Mouse (Mus musculus) forebrain, embryonic 14.5 days (tissue): ENCODE measurements around the gene Pdk4. TPM values are rescaled to one million over a fixed set of nuclear protein-coding genes. Genes with fewer than 3 reads are reported as not detected.

Experiments
- ATAC-seq: fragments of 200-750 bp; cut with Nextera tagmentation; 2 replicates; pipeline ENCODE4 v1.8.0; 2017; ENCODE audit warnings: mild to moderate bottlenecking, moderate library complexity
- DNase-seq: peaks from one replicate; pipeline ENCODE4 v3.0.0-alpha.2; 2015; ENCODE audit warnings: low spot score
- H3K27ac ChIP-seq: fragments of 300-500 bp; sonication (generic); 2 replicates; pipeline ENCODE4 v1.5.1; 2014; ENCODE audit warnings: low read depth, mild to moderate bottlenecking, control low read depth, low read length, moderate library complexity
- H3K27me3 ChIP-seq: fragments of 300-500 bp; sonication (generic); replicated peaks from 2 replicates; pipeline ENCODE4 v1.6.1; 2014; ENCODE audit warnings: low read length, control low read depth, mixed read lengths; ENCODE audit not compliant: control insufficient read depth, insufficient read depth
- H3K36me3 ChIP-seq: fragments of 300-500 bp; sonication (generic); 2 replicates; pipeline ENCODE4 v1.6.1; 2014; ENCODE audit warnings: low read length, control low read depth; ENCODE audit not compliant: control insufficient read depth, insufficient read depth
- H3K4me1 ChIP-seq: fragments of 300-500 bp; sonication (generic); 2 replicates; pipeline ENCODE4 v1.6.1; 2014; ENCODE audit warnings: antibody characterized with exemption, low read length, control low read depth; ENCODE audit not compliant: control insufficient read depth, insufficient read depth
- H3K4me2 ChIP-seq: fragments of 300-500 bp; sonication (generic); 2 replicates; pipeline ENCODE4 v1.6.1; 2014; ENCODE audit warnings: mild to moderate bottlenecking, control low read depth, low read length
- H3K4me3 ChIP-seq: fragments of 300-500 bp; sonication (generic); 2 replicates; pipeline ENCODE4 v1.5.1; 2014; ENCODE audit warnings: low read depth, low read length, control low read depth
- H3K9ac ChIP-seq: fragments of 300-500 bp; sonication (generic); 2 replicates; pipeline ENCODE4 v1.6.1; 2014; ENCODE audit warnings: mild to moderate bottlenecking, low read length, control low read depth, moderate library complexity
- H3K9me3 ChIP-seq: fragments of 300-500 bp; sonication (generic); replicated peaks from 2 replicates; pipeline ENCODE4 v1.6.1; 2016; ENCODE audit warnings: low read length, control low read depth, mixed read lengths; ENCODE audit not compliant: control insufficient read depth
- WGBS: fragments of 180-500 bp; shearing (Covaris S2); extraction: QIAGEN DNeasy Blood & Tissue Kit; methylation state at CpG from one replicate; pipeline ENCODE4 v1.1.7; 2014; 5-methylcytosine and 5-hydroxymethylcytosine counted together
- polyA plus RNA-seq: library from polyadenylated mRNA; unstranded; fragments of >200 nt; fragmentation: Nextera tagmentation; extraction: Ambion mirVana; gene quantifications from 2 replicates; pipeline ENCODE4 v1.2.1, GENCODE M21; 2014

The Pdk4 gene
- polyA plus RNA-seq, 1 experiment from 2014 or later, result 1.2 TPM

- Histone ChIP-seq H3K4me3 (no peak overlapping the region), H3K9ac (no peak overlapping the region), H3K27me3 (no peaks in the 10 kb centered on the region), H3K4me2 (no peak overlapping the region), H3K27ac (no peak overlapping the region), H3K4me1 (no peaks in the 10 kb centered on the region), H3K36me3 (no peaks in the 10 kb centered on the region), H3K9me3 (no peaks in the 10 kb centered on the region)
- WGBS, result 87% methylated on average over 3 of the region's 3 CpGs
- DNase-seq (no peak), ATAC-seq (no peak)
Observed at GRCm38 (mm10) chr6:5455836-5456235, 40.3 kb downstream of the Pdk4 start.

- Histone ChIP-seq H3K9me3 (no peaks in the 10 kb centered on the region), H3K4me1 (peaks cover 5% of the 10 kb centered on the region; the same call in 1 of the 2 replicates), H3K27ac (no peak overlapping the region), H3K9ac (no peak overlapping the region), H3K4me3 (no peak overlapping the region), H3K36me3 (no peaks in the 10 kb centered on the region), H3K4me2 (no peak overlapping the region), H3K27me3 (no peaks in the 10 kb centered on the region)
- ATAC-seq (no peak), DNase-seq (no peak)
- 95% methylated on average over 5 of the region's 5 CpGs for WGBS
Observed at GRCm38 (mm10) chr6:5449878-5450277, 46.2 kb downstream of the Pdk4 start.

- Histone ChIP-seq H3K4me3 (no peak overlapping the region), H3K36me3 (no peaks in the 10 kb centered on the region), H3K4me2 (no peak overlapping the region), H3K4me1 (peaks cover 5% of the 10 kb centered on the region), H3K27me3 (no peaks in the 10 kb centered on the region), H3K27ac (no peak overlapping the region), H3K9me3 (no peaks in the 10 kb centered on the region), H3K9ac (no peak overlapping the region)
- WGBS, result 59% methylated on average over 4 of the region's 4 CpGs
- DNase-seq, result no peak
- ATAC-seq, result no peak
Observed at GRCm38 (mm10) chr6:5448396-5448795, 47.7 kb downstream of the Pdk4 start.

GRCm38 (mm10) chr6:5447546-5447945, 48.6 kb downstream of the Pdk4 start:
- DNase-seq (peak; percentile 65), ATAC-seq (peak; percentile 79)
- Histone ChIP-seq H3K27ac (no peak overlapping the region), H3K36me3 (no peaks in the 10 kb centered on the region), H3K27me3 (no peaks in the 10 kb centered on the region), H3K4me2 (no peak overlapping the region), H3K9me3 (no peaks in the 10 kb centered on the region), H3K4me1 (peaks cover 14% of the 10 kb centered on the region), H3K9ac (no peak overlapping the region), H3K4me3 (no peak overlapping the region)
- WGBS, result 9% methylated on average over 6 of the region's 6 CpGs

GRCm38 (mm10) chr6:5447013-5447412, 49.1 kb downstream of the Pdk4 start:
- H3K27ac ChIP-seq, result no peak overlapping the region
- DNase-seq (no peak), ATAC-seq (no peak)
- no peaks in the 10 kb centered on the region for H3K9me3 ChIP-seq
- H3K36me3 ChIP-seq, result no peaks in the 10 kb centered on the region
- no peak overlapping the region for H3K4me3 ChIP-seq
- peaks cover 14% of the 10 kb centered on the region for H3K4me1 ChIP-seq
- no peak overlapping the region for H3K9ac ChIP-seq
- no peak overlapping the region for H3K4me2 ChIP-seq
- WGBS, result 79% methylated on average over 4 of the region's 4 CpGs
- H3K27me3 ChIP-seq, result no peaks in the 10 kb centered on the region

- WGBS, result 92% methylated on average over 5 of the region's 5 CpGs
- no peak for DNase-seq
- Histone ChIP-seq H3K36me3 (no peaks in the 10 kb centered on the region), H3K9me3 (no peaks in the 10 kb centered on the region), H3K4me2 (no peak overlapping the region), H3K4me1 (peaks cover 14% of the 10 kb centered on the region), H3K4me3 (no peak overlapping the region), H3K27me3 (no peaks in the 10 kb centered on the region), H3K27ac (no peak overlapping the region), H3K9ac (no peak overlapping the region)
- no peak for ATAC-seq
Observed at GRCm38 (mm10) chr6:5444331-5444898, 51.7 kb downstream of the Pdk4 start.

GRCm38 (mm10) chr6:5443104-5443863, 52.8 kb downstream of the Pdk4 start:
- ATAC-seq, result 0 out of 2 replicates have a peak, but pooled peaks have one; percentile 27
- no peak overlapping the region for H3K4me3 ChIP-seq
- DNase-seq, result peak; percentile 33
- H3K4me1 ChIP-seq, result peaks cover 14% of the 10 kb centered on the region
- no peak overlapping the region for H3K27ac ChIP-seq
- H3K27me3 ChIP-seq, result no peaks in the 10 kb centered on the region
- H3K9ac ChIP-seq, result no peak overlapping the region
- no peaks in the 10 kb centered on the region for H3K9me3 ChIP-seq
- 29% methylated on average over 13 of the region's 13 CpGs for WGBS
- no peaks in the 10 kb centered on the region for H3K36me3 ChIP-seq
- peak overlapping the region; percentile 23; the same call in 1 of the 2 replicates for H3K4me2 ChIP-seq

GRCm38 (mm10) chr6:5442316-5443085, 53.6 kb downstream of the Pdk4 start:
- ATAC-seq (peak; percentile 40; the same call in 1 of the 2 replicates), DNase-seq (peak; percentile 38)
- Histone ChIP-seq H3K27ac (no peak overlapping the region), H3K4me2 (peak overlapping the region; percentile 23; the same call in 1 of the 2 replicates), H3K9me3 (no peaks in the 10 kb centered on the region), H3K4me3 (no peak overlapping the region), H3K27me3 (no peaks in the 10 kb centered on the region), H3K36me3 (no peaks in the 10 kb centered on the region), H3K9ac (no peak overlapping the region), H3K4me1 (peaks cover 12% of the 10 kb centered on the region)
- WGBS, result 9% methylated on average over 14 of the region's 14 CpGs
